In the genomic region with DNA sequence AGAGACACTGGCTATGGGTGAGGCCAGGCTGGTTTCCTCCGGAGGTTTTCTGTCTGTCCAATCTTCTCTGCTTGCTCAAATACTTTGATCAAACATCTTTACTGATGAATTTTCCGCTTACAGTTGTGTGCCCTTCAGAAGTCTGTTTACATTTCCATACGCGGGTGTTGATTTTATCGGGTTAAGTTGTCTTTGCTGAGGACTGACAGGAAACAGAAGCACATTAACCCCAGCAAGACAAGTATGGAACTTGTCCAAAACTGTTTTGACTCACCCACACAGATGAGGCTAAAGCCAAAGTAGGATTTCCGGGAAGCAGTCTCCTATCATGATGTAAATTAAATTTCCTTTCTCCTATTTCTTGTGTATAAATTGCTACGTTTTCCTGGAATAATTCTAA, we compare ENCODE assay signal across 29 mouse cellular contexts.
DNase-seq lines count a peak whose midpoint lies in the region; ATAC-seq lines count a peak whose summit lies in the region.
"Had no signal": no experiment of that assay in that cellular context is flagged by ENCODE, and none has a peak within 500 bp of the region (broad histone marks: within the 10 kb centered on the region; RNA-seq: fewer than 3 reads in every experiment).

No protein-coding gene starts in this region.

- peak; percentile 85 for DNase-seq in heart, adult 11 months
- peak; percentile 73 for DNase-seq in MN1 (ENCODE audit: low spot score)
- peak; percentile 59 for DNase-seq in lung, postnatal 10 days
- no peak for DNase-seq in urinary bladder, adult 18-20 months (ENCODE audit: low spot score in 2 of 2)
- DNase-seq in adrenal gland, postnatal 10 days, result no peak
- no peak for DNase-seq in embryo, embryonic 11 days
- DNase-seq: adrenal gland, adult 8-10 months; cerebellum, adult 11 months; cerebellum, adult 9-10 months; cerebellum, postnatal 36 days; gastrocnemius, adult 2 months; gastrocnemius, postnatal 36 days; heart, adult 2 months; heart, postnatal 10 days; kidney, adult 2 months; kidney, postnatal 4 days; layer of hippocampus, postnatal 36 days; liver, embryonic 13.5 days had no signal

- 36% methylated on average over 7 of the region's 7 CpGs for WGBS in heart, embryonic 11.5 days (ENCODE audit: insufficient replicate concordance)

- no peak overlapping the region for H3K9ac ChIP-seq in heart, embryonic 11.5 days (ENCODE audit: low read depth, low read length)
- H3K9ac ChIP-seq: embryonic facial prominence, embryonic 13.5 days; heart, embryonic 13.5 days; hindbrain, embryonic 15.5 days; limb, embryonic 15.5 days; liver, embryonic 13.5 days; midbrain, embryonic 13.5 days; neural tube, embryonic 13.5 days had no signal

- H3K27me3 ChIP-seq in heart, embryonic 11.5 days (ENCODE audit: control insufficient read depth, insufficient read depth, low read length), result peaks cover 6% of the 10 kb centered on the region; the same call in 1 of the 2 replicates
- H3K27me3 ChIP-seq: embryonic facial prominence, embryonic 13.5 days; heart, embryonic 13.5 days; hindbrain, embryonic 15.5 days; limb, embryonic 15.5 days; liver, embryonic 13.5 days; midbrain, embryonic 13.5 days; neural tube, embryonic 13.5 days had no signal

- no peak overlapping the region for H3K4me3 ChIP-seq in heart, embryonic 11.5 days (ENCODE audit: low read depth, low read length)
- H3K4me3 ChIP-seq: embryonic facial prominence, embryonic 13.5 days; erythroblast, embryonic 14.5 days; gastrocnemius, adult 2 months; heart, adult 2 months; heart, embryonic 13.5 days; hindbrain, embryonic 15.5 days; limb, embryonic 10.5 days; limb, embryonic 15.5 days; liver, embryonic 13.5 days; midbrain, embryonic 13.5 days; neural tube, embryonic 13.5 days had no signal

- H3K27ac ChIP-seq in heart, embryonic 11.5 days (ENCODE audit: low read depth, low read length), result no peak overlapping the region
- H3K27ac ChIP-seq: embryonic facial prominence, embryonic 13.5 days; gastrocnemius, adult 2 months; heart, adult 2 months; hindbrain, embryonic 15.5 days; limb, embryonic 10.5 days; limb, embryonic 15.5 days; liver, embryonic 13.5 days; midbrain, embryonic 13.5 days; neural tube, embryonic 13.5 days had no signal

- no peak overlapping the region for H3K4me2 ChIP-seq in heart, embryonic 11.5 days
- H3K4me2 ChIP-seq: embryonic facial prominence, embryonic 13.5 days; heart, embryonic 13.5 days; hindbrain, embryonic 15.5 days; limb, embryonic 15.5 days; liver, embryonic 13.5 days; midbrain, embryonic 13.5 days; neural tube, embryonic 13.5 days had no signal

- no peaks in the 10 kb centered on the region for H3K36me3 ChIP-seq in heart, embryonic 11.5 days (ENCODE audit: control insufficient read depth, insufficient read depth, low read length)
- H3K36me3 ChIP-seq: embryonic facial prominence, embryonic 13.5 days; heart, embryonic 13.5 days; hindbrain, embryonic 15.5 days; limb, embryonic 10.5 days; limb, embryonic 15.5 days; liver, embryonic 13.5 days; midbrain, embryonic 13.5 days; neural tube, embryonic 13.5 days had no signal

- H3K4me1 ChIP-seq in heart, embryonic 11.5 days (ENCODE audit: control insufficient read depth, insufficient read depth, low read length), result no peaks in the 10 kb centered on the region; the same call in 1 of the 2 replicates
- H3K4me1 ChIP-seq: hindbrain, embryonic 15.5 days; limb, embryonic 10.5 days; liver, embryonic 13.5 days; neural tube, embryonic 13.5 days had no signal

- H3K9me3 ChIP-seq in heart, embryonic 11.5 days (replicated peaks; ENCODE audit: control insufficient read depth, low read length), result no peaks in the 10 kb centered on the region
- H3K9me3 ChIP-seq: embryonic facial prominence, embryonic 13.5 days; heart, embryonic 13.5 days; hindbrain, embryonic 15.5 days; limb, embryonic 10.5 days; limb, embryonic 15.5 days; liver, embryonic 13.5 days; midbrain, embryonic 13.5 days; neural tube, embryonic 13.5 days had no signal

- ATAC-seq in heart, embryonic 11.5 days (replicated peaks; ENCODE audit: insufficient number of reproducible peaks, low FRiP score, low TSS enrichment), result no peak
- ATAC-seq: activated CD4-positive, CD25-positive, alpha-beta regulatory T cell, adult 4 months; forebrain, embryonic 16.5 days; midbrain, embryonic 13.5 days had no signal

Comparison
In these comparisons a context has a peak if more than half of its experiments do, and no peak if none do; other contexts are left out.
1. DNase-seq: peak in heart, adult 11 months (single experiment), MN1 (single experiment) and lung, postnatal 10 days (single experiment); none in urinary bladder, adult 18-20 months (0 of 2), adrenal gland, postnatal 10 days (single experiment) and embryo, embryonic 11 days (single experiment).